Mouse (Mus musculus): ENCODE data around the gene Iqschfp. TPM values are rescaled to one million over a fixed set of nuclear protein-coding genes. Genes with fewer than 3 reads are reported as not detected.

The Iqschfp gene
- total RNA-seq, 2 experiments from 2014 or later = 11.6 to 12.9 TPM

DNA sequence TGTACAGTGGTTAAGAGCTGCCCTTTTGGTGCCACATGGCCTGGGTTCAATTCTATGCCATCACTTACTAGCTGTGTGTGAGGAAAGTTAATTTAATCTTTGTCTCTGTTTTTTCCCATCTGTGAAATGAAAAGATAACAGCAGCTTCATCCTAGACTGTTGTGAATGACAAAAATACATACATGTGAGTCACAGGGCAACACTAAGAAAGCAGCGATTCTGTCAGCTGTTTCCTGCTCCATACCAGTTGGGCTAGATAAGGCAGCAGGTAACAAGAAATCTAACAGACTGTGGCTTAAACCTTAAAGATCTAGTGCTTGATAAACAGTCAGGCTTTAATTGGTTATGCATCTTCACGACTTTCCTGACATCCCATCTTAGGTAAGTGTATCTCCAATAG is 297.1 kb downstream of the Iqschfp start:
- no peak for DNase-seq (ENCODE audit: extremely low spot score in 1 of 2, low spot score in 1 of 2)

DNA sequence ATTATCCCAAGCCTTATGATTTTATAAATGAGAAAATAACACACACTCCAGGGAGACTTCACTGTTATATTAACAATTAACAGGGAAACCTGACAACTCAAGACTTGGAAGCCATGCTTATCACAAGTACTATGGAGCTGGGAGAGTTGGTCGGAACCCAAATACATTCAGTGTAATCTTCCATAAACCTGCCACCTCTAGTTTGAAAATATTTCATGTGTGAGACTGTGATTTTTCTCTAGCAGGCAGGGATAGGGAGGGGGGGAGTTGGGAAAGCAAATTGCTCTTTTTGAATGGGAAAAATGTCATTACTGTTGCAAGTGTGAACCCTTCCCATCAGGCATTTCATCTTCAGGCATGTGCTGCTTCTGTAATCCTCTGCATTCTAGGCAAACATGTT is 304.9 kb downstream of the Iqschfp start:
- DNase-seq (ENCODE audit: extremely low spot score in 1 of 2, low spot score in 1 of 2) = no peak

DNA sequence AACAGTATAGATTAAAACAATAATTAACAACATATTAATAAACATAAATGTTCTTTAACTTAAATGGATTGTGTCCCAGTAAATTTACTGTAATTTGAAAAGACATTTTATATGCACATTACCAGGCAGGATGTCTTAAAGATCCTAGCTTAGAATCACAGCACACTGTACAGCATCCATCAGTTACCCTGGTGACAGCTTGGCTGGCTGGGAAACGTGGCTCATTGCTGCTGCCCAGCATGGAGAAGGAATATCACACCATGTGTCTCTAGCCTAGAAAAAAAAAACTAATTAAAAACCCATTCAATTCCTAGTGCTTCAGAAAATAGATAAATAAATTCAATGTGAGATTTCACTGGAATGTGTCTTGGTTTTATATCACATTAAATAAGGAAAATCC is 309.2 kb downstream of the Iqschfp start:
- no peak for DNase-seq (ENCODE audit: extremely low spot score in 1 of 2, low spot score in 1 of 2)

DNA sequence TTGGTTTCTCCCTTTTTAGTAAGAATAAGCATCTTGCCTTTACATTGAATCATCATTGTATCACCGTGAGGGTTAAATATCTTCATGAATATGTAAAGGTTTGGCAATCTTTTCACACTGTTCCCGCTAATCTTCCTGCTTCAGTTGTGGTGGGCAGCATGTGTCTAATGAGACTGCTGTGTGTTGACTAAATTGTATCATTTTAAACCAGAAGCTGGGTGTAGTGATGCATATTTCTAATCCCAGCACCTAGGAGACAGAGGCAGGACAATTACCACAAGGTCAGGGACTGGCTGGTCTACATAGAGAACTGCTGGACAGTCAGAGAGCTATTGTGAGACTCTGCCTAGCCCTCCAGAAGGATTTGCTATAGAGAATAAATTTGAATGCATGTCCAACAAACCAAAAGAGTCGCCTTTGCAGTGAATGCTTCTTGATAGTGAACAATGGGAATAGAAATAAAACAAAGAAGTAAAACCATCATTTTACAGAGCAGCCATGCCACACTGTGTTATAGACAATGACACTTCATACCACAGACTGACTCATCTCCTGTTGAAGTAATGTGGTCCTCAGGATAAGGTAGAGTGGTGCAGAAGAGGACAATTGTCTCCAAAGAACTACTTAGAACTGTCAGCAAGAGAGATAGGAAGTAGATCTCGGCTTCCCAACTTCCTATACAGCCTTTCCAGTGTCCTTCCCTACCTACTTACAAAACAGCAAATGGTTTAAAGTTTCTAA is 310.3 kb downstream of the Iqschfp start:
- no peak for DNase-seq (ENCODE audit: extremely low spot score in 1 of 2, low spot score in 1 of 2)

DNA sequence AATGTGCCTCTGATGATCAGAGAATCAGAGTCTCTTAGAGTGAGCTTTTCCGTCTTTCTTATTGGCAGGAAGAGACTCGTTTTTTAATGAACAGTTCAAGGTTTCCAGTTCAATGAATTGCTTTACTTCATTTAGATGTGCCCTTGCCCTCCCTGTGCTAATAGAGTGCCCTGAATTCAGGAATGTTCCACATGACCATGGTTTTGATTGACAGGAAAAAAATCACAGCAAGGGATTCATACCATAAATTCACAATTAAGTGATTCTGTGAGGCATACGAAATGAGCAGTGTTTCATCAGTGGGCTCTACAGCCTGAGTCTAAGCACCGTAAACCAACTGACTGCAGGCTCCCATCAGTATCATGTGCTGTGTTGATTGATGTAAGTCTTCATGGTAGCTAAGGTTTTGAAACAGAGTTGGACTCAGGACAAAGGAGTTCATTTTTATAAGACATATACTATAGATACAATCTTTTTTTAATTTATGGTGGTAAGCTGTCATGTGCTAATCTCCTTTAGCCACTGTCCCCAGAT is 312.0 kb downstream of the Iqschfp start:
- no peak for DNase-seq (ENCODE audit: extremely low spot score in 1 of 2, low spot score in 1 of 2)

DNA sequence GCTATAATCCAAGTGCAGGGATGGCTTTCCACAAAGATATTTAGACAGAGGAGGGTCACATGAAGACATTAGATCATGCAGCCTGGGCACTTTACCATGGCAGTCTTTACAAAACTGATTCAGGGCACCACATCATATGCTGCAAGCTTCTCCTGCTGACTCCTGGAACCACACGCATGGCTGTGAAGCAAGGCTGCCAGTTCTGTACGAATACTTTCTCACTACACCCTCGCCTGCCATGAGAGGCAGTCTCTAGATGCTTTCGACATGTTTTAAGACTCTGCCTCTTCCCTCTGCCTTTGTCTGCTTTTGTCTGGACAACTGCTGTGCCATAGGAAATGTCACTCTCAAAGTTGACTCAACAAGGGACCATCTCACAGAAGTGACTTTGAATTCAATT is 318.4 kb downstream of the Iqschfp start:
- DNase-seq (ENCODE audit: extremely low spot score in 1 of 2, low spot score in 1 of 2) = no peak

DNA sequence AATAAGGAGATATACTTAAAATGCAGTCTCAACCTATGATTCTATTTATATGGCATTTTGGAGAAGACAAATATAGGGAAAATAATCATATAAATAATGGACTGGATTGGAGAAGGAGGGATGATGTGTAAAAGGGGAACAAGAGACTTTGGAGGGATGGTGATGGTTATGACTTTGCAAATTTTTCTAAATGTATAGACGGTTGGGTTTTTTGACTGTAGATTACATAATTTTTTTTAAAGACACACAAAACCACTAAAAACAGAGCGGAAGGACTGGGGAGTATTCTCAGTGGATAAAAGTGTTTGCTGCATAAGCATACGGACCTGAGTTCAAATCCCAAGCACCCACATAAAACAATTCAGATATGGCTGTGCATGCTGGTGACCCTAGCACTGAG is 329.4 kb downstream of the Iqschfp start:
- no peak for DNase-seq (ENCODE audit: extremely low spot score in 1 of 2, low spot score in 1 of 2)

DNA sequence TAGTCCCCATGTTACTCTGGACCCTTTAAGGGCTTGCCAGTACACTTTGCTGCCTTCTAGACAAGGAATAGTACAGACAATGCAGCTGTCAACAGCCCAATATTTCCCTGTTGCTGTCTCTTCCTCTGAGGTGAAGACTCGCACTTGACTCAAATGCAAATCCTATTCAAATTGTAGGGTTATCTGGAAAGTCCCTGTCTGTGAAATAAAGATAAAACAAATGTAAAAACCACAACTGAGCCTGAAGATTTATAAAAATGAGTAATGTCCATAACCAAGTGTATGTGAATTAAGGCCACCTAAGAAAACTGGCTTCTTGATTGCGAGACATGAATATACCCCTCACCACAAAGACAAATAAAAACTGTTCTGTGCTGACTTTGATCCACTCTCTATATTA is 347.9 kb downstream of the Iqschfp start:
- DNase-seq (ENCODE audit: extremely low spot score in 1 of 2, low spot score in 1 of 2) = no peak

DNA sequence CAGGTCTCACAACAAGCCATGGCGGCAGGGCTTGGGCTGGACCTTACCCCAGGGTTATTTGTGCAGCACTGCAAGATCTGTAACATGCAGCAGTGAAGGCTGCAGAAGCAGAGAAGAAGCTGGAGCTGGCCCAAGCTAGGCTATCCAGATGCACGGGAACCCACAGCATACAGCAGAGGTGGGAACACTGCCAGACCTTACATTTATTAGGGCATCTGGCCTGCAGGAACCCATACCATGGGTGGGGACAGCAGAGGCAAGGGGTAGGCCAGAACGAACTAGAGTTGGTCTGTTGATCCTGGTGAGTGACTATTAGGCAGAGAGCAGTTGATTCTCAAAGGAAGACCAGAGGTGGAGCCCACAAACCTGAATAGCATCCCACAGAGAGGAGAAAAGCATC is 351.2 kb downstream of the Iqschfp start:
- DNase-seq (ENCODE audit: extremely low spot score in 1 of 2, low spot score in 1 of 2) = no peak

DNA sequence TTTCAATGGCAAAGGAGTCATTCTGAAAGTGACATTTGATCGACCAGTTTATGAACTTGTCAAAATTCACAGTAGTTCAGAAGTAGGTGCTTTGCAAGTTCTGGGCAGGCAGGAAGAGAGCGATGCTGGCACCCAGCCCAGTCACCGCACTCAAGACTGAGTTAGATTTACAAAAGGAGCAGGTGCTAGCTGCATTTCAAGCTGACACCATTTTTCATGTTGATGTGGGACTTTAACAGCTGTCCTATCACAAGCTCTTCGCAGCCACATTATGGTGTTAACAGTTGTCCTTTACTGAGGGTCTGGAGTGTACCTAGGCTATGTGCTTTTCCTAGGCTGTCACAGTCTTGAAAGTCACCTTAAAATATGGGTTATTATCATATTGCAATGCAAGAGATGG is 354.1 kb downstream of the Iqschfp start:
- no peak for DNase-seq (ENCODE audit: extremely low spot score in 1 of 2, low spot score in 1 of 2)

DNA sequence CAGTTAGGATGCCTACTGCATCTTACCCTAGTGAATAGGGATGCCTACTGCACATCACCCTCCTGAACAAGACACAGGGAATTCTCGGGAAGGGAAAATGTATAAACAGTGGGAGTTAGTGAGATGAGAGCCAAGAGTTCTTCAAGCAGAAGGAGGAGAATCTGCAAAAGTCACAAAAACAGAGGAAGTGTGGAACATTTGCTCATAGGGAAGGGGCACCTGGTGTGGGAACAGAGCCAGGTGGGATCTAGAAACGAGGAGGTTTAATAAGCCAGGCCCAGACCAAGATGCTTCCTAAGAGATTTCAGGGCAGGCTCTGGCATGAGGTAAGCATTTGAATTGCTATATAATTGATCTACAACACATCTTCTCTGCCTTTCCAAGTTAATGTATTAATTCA is 358.6 kb downstream of the Iqschfp start:
- peak in 1 of 2 experiments; percentile 28 for DNase-seq (ENCODE audit: extremely low spot score in 1 of 2, low spot score in 1 of 2)

DNA sequence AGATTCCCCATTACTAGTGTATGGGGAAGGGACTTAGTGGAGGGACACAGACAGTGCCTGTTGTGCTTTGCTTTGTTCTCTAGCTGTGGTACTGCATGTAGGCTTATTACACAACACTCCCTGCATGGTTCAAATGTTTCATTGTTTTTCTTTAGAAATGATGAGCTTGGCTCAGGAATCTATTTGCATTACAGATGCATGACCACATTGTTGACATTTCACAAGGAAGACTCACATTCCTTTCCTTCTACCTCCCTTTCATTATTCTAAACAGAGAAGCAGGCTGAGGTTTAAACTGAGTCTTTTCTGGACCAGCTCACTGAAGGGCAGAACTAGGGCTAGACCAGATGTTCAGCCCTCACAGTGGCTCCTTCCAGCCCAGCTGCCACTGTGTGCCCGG is 360.3 kb downstream of the Iqschfp start:
- no peak for DNase-seq (ENCODE audit: extremely low spot score in 1 of 2, low spot score in 1 of 2)

DNA sequence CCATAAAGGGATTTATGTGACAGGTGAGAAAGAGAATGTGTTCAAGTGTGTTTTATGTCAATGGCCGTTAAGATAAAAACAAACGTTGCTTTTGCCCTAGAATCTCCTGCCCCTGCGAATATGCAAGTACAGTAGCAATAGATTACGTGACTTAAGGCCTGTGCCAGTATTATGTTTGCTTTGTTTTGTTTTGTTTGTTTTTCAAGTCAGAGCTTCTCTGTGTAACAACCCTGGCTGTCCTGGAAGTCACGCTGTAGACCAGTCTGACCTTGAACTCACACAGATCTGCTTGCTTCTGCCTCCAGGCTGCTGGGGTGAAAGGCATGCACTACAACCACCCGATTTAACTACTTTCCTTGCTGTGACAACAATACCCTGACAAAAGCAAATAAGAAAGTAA is 370.3 kb downstream of the Iqschfp start:
- DNase-seq (ENCODE audit: extremely low spot score in 1 of 2, low spot score in 1 of 2) = no peak

DNA sequence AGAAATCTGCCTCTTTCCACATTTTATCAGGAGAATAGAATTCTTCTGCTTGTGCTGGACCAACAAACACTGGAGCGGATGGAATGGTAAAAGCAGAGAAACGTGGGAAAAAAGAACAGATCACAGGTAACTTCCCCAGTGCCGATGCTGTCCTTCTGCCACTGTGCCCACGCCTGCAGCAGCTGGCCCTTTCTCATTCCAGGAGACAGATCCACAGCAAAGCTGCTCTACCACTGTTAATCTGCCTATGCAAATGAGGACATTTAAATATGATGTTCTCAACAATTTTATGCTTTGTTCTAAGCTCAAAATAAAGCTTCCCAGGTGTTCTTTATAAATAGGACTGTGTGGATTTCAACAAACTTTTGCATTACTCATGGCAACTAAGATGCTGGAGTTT is 375.9 kb downstream of the Iqschfp start:
- DNase-seq (ENCODE audit: extremely low spot score in 1 of 2, low spot score in 1 of 2) = no peak

DNA sequence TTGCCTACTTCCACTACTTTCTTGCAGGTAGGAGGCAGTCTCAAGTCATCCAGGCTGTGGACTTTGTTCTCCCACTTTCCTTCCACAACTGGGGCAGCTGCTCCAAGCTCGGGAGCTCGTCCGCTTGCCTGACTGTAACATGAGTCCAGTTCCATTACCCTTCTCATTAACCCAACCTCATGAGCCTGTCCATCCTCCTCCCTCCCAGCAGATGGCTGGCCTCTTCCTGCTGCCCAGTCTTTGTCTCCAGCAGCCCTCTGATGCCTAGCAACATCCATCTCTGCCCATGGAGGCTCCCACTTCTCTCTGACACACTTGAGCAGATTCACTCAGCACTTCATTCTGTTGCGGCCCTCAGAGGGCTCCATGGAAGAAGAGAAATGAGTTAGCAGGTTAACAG is 377.2 kb downstream of the Iqschfp start:
- DNase-seq (ENCODE audit: extremely low spot score in 1 of 2, low spot score in 1 of 2) = no peak

DNA sequence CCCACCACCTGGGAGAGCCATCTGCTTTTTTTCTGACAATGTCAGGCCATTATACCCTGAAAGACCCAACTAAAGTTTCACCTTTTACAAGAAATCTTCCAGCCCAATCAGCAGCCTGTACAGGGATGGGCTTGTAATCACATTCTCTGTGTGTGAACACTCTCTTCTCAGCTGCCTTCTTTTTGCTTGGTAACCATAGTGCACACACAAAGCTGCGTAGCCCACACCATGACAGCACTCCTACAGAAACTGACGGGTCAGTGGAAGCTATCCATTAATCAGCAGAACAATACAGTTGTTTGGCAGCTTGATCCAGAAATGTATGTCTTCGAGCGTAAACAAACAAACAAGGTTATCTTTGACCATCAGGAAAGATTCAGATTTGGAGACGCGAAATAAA is 378.2 kb downstream of the Iqschfp start:
- DNase-seq (ENCODE audit: extremely low spot score in 1 of 2, low spot score in 1 of 2) = no peak

DNA sequence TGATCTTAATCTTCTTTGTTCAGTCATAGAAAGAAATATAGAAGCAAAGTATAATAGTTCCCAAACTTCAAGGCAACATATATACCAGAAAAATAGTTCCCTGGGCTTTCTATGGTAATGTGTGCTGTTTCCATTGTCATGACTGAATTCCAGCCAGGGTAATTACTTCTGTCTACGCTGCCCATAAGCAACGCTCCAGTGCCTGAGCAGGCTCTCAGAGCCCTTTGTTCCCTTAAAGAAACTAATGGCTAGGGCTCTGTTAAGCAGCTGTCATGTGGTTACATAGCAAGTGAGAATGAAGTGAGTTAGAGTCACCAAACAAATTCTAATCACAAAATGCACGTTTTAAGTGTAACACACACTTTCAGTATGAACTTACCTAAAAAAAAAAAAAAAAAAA is 379.4 kb downstream of the Iqschfp start:
- no peak for DNase-seq (ENCODE audit: extremely low spot score in 1 of 2, low spot score in 1 of 2)

DNA sequence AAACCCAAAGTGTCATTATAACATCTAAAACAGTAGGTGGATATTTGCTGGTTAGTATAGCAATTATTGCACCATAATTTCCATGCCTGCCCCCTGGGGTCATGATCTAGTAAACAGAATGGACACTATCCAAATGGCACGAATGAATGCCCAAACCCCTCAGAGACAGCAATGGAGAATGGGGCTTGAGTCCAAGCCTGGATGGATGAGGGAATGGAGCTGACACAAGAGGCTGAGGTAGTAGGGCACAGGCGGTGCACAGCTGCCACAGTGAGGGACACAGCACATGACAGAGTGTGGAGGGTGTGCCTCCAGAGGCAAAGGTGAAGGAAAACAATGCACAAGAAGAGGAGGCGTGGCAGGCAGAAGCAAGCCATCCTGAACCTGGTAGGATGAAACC is 379.8 kb downstream of the Iqschfp start:
- no peak for DNase-seq (ENCODE audit: extremely low spot score in 1 of 2, low spot score in 1 of 2)

DNA sequence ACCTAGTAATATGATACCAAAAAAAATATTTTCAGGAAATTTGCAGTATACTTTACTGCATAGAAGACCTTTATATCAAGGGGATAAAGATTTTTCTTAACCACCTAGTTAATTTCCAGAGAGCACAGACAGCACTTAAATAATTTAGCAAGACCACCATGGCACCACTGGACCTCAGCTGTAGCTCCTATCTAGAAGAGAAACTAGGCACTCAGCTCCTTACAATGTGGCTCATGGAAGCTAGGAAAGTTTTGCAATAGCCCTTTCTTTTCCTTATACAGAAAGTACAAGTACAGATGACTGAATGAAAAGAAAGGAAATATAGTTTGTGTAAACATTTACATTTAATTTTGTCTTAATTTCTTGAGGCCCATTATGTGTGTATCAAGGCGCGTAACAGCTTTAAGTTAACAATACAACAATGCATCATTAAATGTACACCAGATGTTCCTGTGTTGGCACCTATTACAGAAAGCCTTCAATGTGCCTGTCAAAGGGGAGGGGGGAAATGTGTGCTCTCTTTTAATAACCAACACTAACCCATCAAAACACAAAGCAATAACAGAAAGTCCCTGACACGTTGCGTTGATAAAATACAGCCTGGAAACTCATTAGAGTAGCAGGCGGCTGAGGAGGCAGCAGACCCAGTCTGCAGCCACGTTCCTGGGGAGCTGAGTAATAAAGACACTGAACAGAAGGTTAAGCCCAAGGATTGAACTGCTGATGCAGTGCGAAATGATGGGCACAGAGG is 391.0 kb downstream of the Iqschfp start:
- no peak for DNase-seq (ENCODE audit: extremely low spot score in 1 of 2, low spot score in 1 of 2)

DNA sequence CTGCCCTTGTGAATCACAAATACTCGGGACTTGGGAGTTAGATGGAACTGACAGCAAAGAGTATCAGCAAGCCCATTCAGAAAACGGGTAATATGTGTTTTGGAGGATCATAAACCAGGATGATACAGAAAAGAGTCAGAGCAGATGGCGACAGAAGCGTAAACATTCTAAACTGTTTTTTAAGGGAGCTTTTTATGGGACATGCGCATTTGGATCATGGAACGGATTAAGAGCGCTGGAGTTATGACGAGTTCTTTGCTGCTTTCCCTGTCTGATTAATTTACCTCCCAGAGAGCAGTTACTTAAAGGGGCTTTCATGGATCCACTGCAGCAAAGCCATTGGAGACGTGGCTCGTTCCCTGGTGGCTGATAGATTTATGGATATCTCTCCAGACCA is 391.6 kb downstream of the Iqschfp start:
- no peak for DNase-seq (ENCODE audit: extremely low spot score in 1 of 2, low spot score in 1 of 2)

DNA sequence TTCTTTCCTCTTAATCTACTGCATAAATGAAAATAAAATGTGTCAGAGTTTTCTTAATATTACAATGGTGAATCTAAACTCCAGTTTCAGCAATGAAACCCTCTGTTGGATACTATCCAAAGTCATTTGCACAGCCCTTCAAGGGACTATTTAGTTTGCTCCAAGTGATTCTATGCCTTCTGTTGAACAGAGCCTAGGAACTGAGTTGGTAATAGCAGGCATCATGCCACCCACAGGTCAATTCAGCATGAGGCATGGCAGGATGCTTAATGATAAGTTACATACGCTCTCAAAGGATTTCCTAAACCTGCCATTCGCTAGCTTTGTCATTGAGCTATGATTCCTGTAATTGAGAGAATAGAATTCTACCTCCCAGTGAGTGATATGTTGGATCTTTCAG is 392.5 kb downstream of the Iqschfp start:
- no peak for DNase-seq (ENCODE audit: extremely low spot score in 1 of 2, low spot score in 1 of 2)

DNA sequence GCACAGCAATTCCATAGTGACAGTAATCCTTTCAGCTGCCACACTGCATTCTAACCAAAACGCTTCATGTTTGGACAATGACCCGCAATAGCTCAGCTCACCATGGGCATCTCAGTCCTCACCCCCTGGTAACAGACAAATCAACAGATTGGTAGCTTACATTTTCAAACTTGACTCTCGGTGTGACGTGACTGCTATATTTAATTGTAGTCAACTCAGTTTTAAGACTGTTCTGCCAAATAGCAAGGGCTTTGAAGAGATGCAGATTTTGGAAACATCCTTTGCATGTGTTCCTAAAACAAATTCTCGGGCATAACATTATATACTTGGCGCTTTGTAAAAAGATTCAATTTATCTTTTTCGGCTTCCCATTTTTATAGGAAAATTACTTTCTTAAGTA is 404.7 kb downstream of the Iqschfp start:
- DNase-seq (ENCODE audit: extremely low spot score in 1 of 2, low spot score in 1 of 2) = no peak
